Mouse (Mus musculus): ENCODE data around the gene Slc25a38.

Slc25a38 gene

GRCm38 (mm10) chr9:120110211-120111018 lies at the start of gene Slc25a38:
TSS of gene Slc25a38 (plus strand) at chr9:120110374.
- in situ Hi-C loops (cut with MboI; ENCODE audit: low pct_unique_long_range_greater_than_20kb in 1 of 2, low sequenced_read_pairs in 2 of 2, unreplicated experiment in 1 of 2), result no loop called here

GRCm38 (mm10) chr9:120064317-120064716 lies 45.9 kb upstream of the Slc25a38 start:
- in situ Hi-C loops (cut with MboI; ENCODE audit: low pct_unique_long_range_greater_than_20kb in 1 of 2, low sequenced_read_pairs in 2 of 2, unreplicated experiment in 1 of 2), result no loop called here

- in situ Hi-C loops (cut with MboI; ENCODE audit: low pct_unique_long_range_greater_than_20kb in 1 of 2, low sequenced_read_pairs in 2 of 2, unreplicated experiment in 1 of 2), result no loop called here
These were observed 42.6 kb upstream of the Slc25a38 start for GRCm38 (mm10) chr9:120067609-120068008.

- in situ Hi-C loops (cut with MboI; ENCODE audit: low pct_unique_long_range_greater_than_20kb in 1 of 2, low sequenced_read_pairs in 2 of 2, unreplicated experiment in 1 of 2), result no loop called here
These were observed 42.1 kb upstream of the Slc25a38 start for GRCm38 (mm10) chr9:120068047-120068446.

- in situ Hi-C loops (cut with MboI; ENCODE audit: low pct_unique_long_range_greater_than_20kb in 1 of 2, low sequenced_read_pairs in 2 of 2, unreplicated experiment in 1 of 2), result loop anchor here in 1 of 2 experiments (5.0 kb wide), 1 partner anchor 42 kb away; no protein-coding TSS in a partner anchor
These were observed 40.4 kb upstream of the Slc25a38 start, which contains the start of gene Cx3cr1 for GRCm38 (mm10) chr9:120069779-120070178. TSS of gene Cx3cr1 (minus strand) at chr9:120069879.

GRCm38 (mm10) chr9:120071251-120071650 lies 38.9 kb upstream of the Slc25a38 start:
- in situ Hi-C loops (cut with MboI; ENCODE audit: low pct_unique_long_range_greater_than_20kb in 1 of 2, low sequenced_read_pairs in 2 of 2, unreplicated experiment in 1 of 2), result loop anchor here in 1 of 2 experiments (5.0 kb wide), 1 partner anchor 44 kb away; no protein-coding TSS in a partner anchor

- in situ Hi-C loops (cut with MboI; ENCODE audit: low pct_unique_long_range_greater_than_20kb in 1 of 2, low sequenced_read_pairs in 2 of 2, unreplicated experiment in 1 of 2), result loop anchor here in 1 of 2 experiments (5.0 kb wide), 1 partner anchor 46 kb away; no protein-coding TSS in a partner anchor
These were observed 37.0 kb upstream of the Slc25a38 start for GRCm38 (mm10) chr9:120073169-120073568.

- in situ Hi-C loops (cut with MboI; ENCODE audit: low pct_unique_long_range_greater_than_20kb in 1 of 2, low sequenced_read_pairs in 2 of 2, unreplicated experiment in 1 of 2), result loop anchor here in 1 of 2 experiments (5.0 kb wide), 1 partner anchor 47 kb away; no protein-coding TSS in a partner anchor
These were observed 35.7 kb upstream of the Slc25a38 start for GRCm38 (mm10) chr9:120074516-120074915.

- in situ Hi-C loops (cut with MboI; ENCODE audit: low pct_unique_long_range_greater_than_20kb in 1 of 2, low sequenced_read_pairs in 2 of 2, unreplicated experiment in 1 of 2), result no loop called here
These were observed 31.9 kb upstream of the Slc25a38 start for GRCm38 (mm10) chr9:120078241-120078640.

GRCm38 (mm10) chr9:120079901-120080300 lies 30.3 kb upstream of the Slc25a38 start:
- in situ Hi-C loops (cut with MboI; ENCODE audit: low pct_unique_long_range_greater_than_20kb in 1 of 2, low sequenced_read_pairs in 2 of 2, unreplicated experiment in 1 of 2), result no loop called here

GRCm38 (mm10) chr9:120080546-120081108 lies 29.5 kb upstream of the Slc25a38 start:
- in situ Hi-C loops (cut with MboI; ENCODE audit: low pct_unique_long_range_greater_than_20kb in 1 of 2, low sequenced_read_pairs in 2 of 2, unreplicated experiment in 1 of 2), result no loop called here

GRCm38 (mm10) chr9:120081247-120081646 lies 28.9 kb upstream of the Slc25a38 start:
- in situ Hi-C loops (cut with MboI; ENCODE audit: low pct_unique_long_range_greater_than_20kb in 1 of 2, low sequenced_read_pairs in 2 of 2, unreplicated experiment in 1 of 2), result no loop called here

- in situ Hi-C loops (cut with MboI; ENCODE audit: low pct_unique_long_range_greater_than_20kb in 1 of 2, low sequenced_read_pairs in 2 of 2, unreplicated experiment in 1 of 2), result no loop called here
These were observed 28.2 kb upstream of the Slc25a38 start for GRCm38 (mm10) chr9:120081967-120082366.

- in situ Hi-C loops (cut with MboI; ENCODE audit: low pct_unique_long_range_greater_than_20kb in 1 of 2, low sequenced_read_pairs in 2 of 2, unreplicated experiment in 1 of 2), result no loop called here
These were observed 27.5 kb upstream of the Slc25a38 start for GRCm38 (mm10) chr9:120082691-120083090.

- in situ Hi-C loops (cut with MboI; ENCODE audit: low pct_unique_long_range_greater_than_20kb in 1 of 2, low sequenced_read_pairs in 2 of 2, unreplicated experiment in 1 of 2), result no loop called here
These were observed 26.8 kb upstream of the Slc25a38 start for GRCm38 (mm10) chr9:120083158-120083894.

GRCm38 (mm10) chr9:120084406-120084805 lies 25.8 kb upstream of the Slc25a38 start:
- in situ Hi-C loops (cut with MboI; ENCODE audit: low pct_unique_long_range_greater_than_20kb in 1 of 2, low sequenced_read_pairs in 2 of 2, unreplicated experiment in 1 of 2), result no loop called here

- in situ Hi-C loops (cut with MboI; ENCODE audit: low pct_unique_long_range_greater_than_20kb in 1 of 2, low sequenced_read_pairs in 2 of 2, unreplicated experiment in 1 of 2), result no loop called here
These were observed 21.0 kb upstream of the Slc25a38 start for GRCm38 (mm10) chr9:120089125-120089524.

GRCm38 (mm10) chr9:120091086-120091485 lies 19.1 kb upstream of the Slc25a38 start:
- in situ Hi-C loops (cut with MboI; ENCODE audit: low pct_unique_long_range_greater_than_20kb in 1 of 2, low sequenced_read_pairs in 2 of 2, unreplicated experiment in 1 of 2), result loop anchor here in 1 of 2 experiments (10.0 kb wide), 1 partner anchor 66 kb away; the partner anchor contains the start of gene Xirp1
